Mouse (Mus musculus) adrenal gland, postnatal 36 days (tissue): ENCODE measurements around the gene Creld2. TPM values are rescaled to one million over a fixed set of nuclear protein-coding genes. Genes with fewer than 3 reads are reported as not detected.
A peak's percentile ranks its signal among the peaks of the same experiment; 100 is the strongest.

ENCODE experiments used
- DNase-seq, 2 experiments: peaks; one replicate each; pipeline ENCODE4 v3.0.0; 2021; ENCODE audit warnings: mixed read lengths in 1 of 2
- total RNA-seq, 2 experiments: library from RNA; stranded (reverse); gene quantifications; 2 replicates each; pipeline ENCODE4 v1.2.3; 2021

Creld2 gene
- total RNA-seq, 2 experiments from 2014 or later, result 40.1 to 52.8 TPM

GRCm38 (mm10) chr15:88868024-88868742, 48.7 kb downstream of the Creld2 start:
- no peak for DNase-seq

GRCm38 (mm10) chr15:88870418-88871185, 51.2 kb downstream of the Creld2 start:
- peak; percentile 75 to 79 for DNase-seq

- DNase-seq, result no peak
Observed at GRCm38 (mm10) chr15:88874061-88874460, 54.6 kb downstream of the Creld2 start.

- DNase-seq, result peak in 1 of 2 experiments; percentile 44
Observed at GRCm38 (mm10) chr15:88874477-88874876, 55.0 kb downstream of the Creld2 start.

- DNase-seq, result peak in 1 of 2 experiments; percentile 15
Observed at GRCm38 (mm10) chr15:88875625-88876081, 56.2 kb downstream of the Creld2 start.

Other genes starting within 250 kb of the Creld2 start
- not detected for gene Zdhhc25, start 219.3 kb upstream of the Creld2 start, total RNA-seq
- gene Brd1, start 85.4 kb upstream of the Creld2 start, total RNA-seq, result 10 to 100 TPM; 54.0 to 65.9 TPM
- 10 to 100 TPM in 1 of 2 experiments, 1 to 10 TPM in 1; 9.6 to 11.3 TPM for gene Zbed4, start 68.0 kb upstream of the Creld2 start, total RNA-seq
- gene Alg12, start 328 bp upstream of the Creld2 start, total RNA-seq, result 10 to 100 TPM; 14.1 to 18.9 TPM
- 100 to 1,000 TPM; 123 to 134 TPM for gene Pim3, start 42.5 kb downstream of the Creld2 start, total RNA-seq
- under 1 TPM in 1 of 2 experiments, not detected in 1; 0.46 TPM for gene Ttll8, start 134.8 kb downstream of the Creld2 start, total RNA-seq
- gene Mlc1, start 159.4 kb downstream of the Creld2 start, total RNA-seq, result not detected
- not detected for gene Mov10l1, start 163.3 kb downstream of the Creld2 start, total RNA-seq
- gene Panx2, start 240.1 kb downstream of the Creld2 start, total RNA-seq, result under 1 TPM; 0.56 to 0.99 TPM